Mouse (Mus musculus): Measurements from ENCODE around the gene Cap2. TPM values are rescaled to one million over a fixed set of nuclear protein-coding genes. Genes with fewer than 3 reads are reported as not detected.

The Cap2 gene
- polyA plus RNA-seq, 1 experiment: not detected

GRCm38 (mm10) chr13:46571961-46572647 lies 70.5 kb downstream of the Cap2 start:
- Histone ChIP-seq H3K36me3 (ENCODE audit: control insufficient read depth) (no peaks in the 10 kb centered on the region), H3K4me3 (replicated peaks) (no peak overlapping the region)
- no peak for TF ChIP-seq GATA1 (IDR thresholded peaks at IDR 0.05; ENCODE audit: low read length)
- no peak for TF ChIP-seq TAL1 (IDR thresholded peaks at IDR 0.05; ENCODE audit: low read length)

GRCm38 (mm10) chr13:46572648-46573163 lies 71.1 kb downstream of the Cap2 start:
- H3K4me1 ChIP-seq (ENCODE audit: control insufficient read depth): no peaks in the 10 kb centered on the region
- no peak overlapping the region for H3K4me3 ChIP-seq (replicated peaks)
- H3K9me3 ChIP-seq (ENCODE audit: control insufficient read depth, low read length): no peaks in the 10 kb centered on the region
- H3K27me3 ChIP-seq (ENCODE audit: control insufficient read depth): no peaks in the 10 kb centered on the region
- TF ChIP-seq GATA1 (IDR thresholded peaks at IDR 0.05; ENCODE audit: low read length) (no peak), TAL1 (IDR thresholded peaks at IDR 0.05; ENCODE audit: low read length) (no peak)
- H3K36me3 ChIP-seq (ENCODE audit: control insufficient read depth): no peaks in the 10 kb centered on the region

More at GRCm38 (mm10) chr13:46571961-46572647, 70.5 kb downstream of the Cap2 start:
- H3K9me3 ChIP-seq (ENCODE audit: control insufficient read depth, low read length): no peaks in the 10 kb centered on the region
- H3K27me3 ChIP-seq (ENCODE audit: control insufficient read depth): no peaks in the 10 kb centered on the region
- H3K4me1 ChIP-seq (ENCODE audit: control insufficient read depth): no peaks in the 10 kb centered on the region

- no peak for TF ChIP-seq GATA1 (IDR thresholded peaks at IDR 0.05; ENCODE audit: low read length)
- no peak for TF ChIP-seq TAL1 (IDR thresholded peaks at IDR 0.05; ENCODE audit: low read length)
- no peaks in the 10 kb centered on the region for H3K4me1 ChIP-seq (ENCODE audit: control insufficient read depth)
- H3K36me3 ChIP-seq (ENCODE audit: control insufficient read depth): no peaks in the 10 kb centered on the region
- H3K9me3 ChIP-seq (ENCODE audit: control insufficient read depth, low read length): no peaks in the 10 kb centered on the region
- no peak overlapping the region for H3K4me3 ChIP-seq (replicated peaks)
- H3K27me3 ChIP-seq (ENCODE audit: control insufficient read depth): no peaks in the 10 kb centered on the region
Observed at GRCm38 (mm10) chr13:46574201-46574600, 72.6 kb downstream of the Cap2 start.

GRCm38 (mm10) chr13:46574707-46575106 lies 73.1 kb downstream of the Cap2 start:
- Histone ChIP-seq H3K9me3 (ENCODE audit: control insufficient read depth, low read length) (no peaks in the 10 kb centered on the region), H3K4me3 (replicated peaks) (no peak overlapping the region), H3K27me3 (ENCODE audit: control insufficient read depth) (no peaks in the 10 kb centered on the region), H3K4me1 (ENCODE audit: control insufficient read depth) (no peaks in the 10 kb centered on the region), H3K36me3 (ENCODE audit: control insufficient read depth) (no peaks in the 10 kb centered on the region)
- TF ChIP-seq GATA1 (IDR thresholded peaks at IDR 0.05; ENCODE audit: low read length): no peak
- TF ChIP-seq TAL1 (IDR thresholded peaks at IDR 0.05; ENCODE audit: low read length): no peak

- no peak overlapping the region for H3K4me3 ChIP-seq (replicated peaks)
- H3K36me3 ChIP-seq (ENCODE audit: control insufficient read depth): no peaks in the 10 kb centered on the region
- TF ChIP-seq TAL1 (IDR thresholded peaks at IDR 0.05; ENCODE audit: low read length) (no peak), GATA1 (IDR thresholded peaks at IDR 0.05; ENCODE audit: low read length) (no peak)
- H3K4me1 ChIP-seq (ENCODE audit: control insufficient read depth): no peaks in the 10 kb centered on the region
- H3K27me3 ChIP-seq (ENCODE audit: control insufficient read depth): no peaks in the 10 kb centered on the region
- no peaks in the 10 kb centered on the region for H3K9me3 ChIP-seq (ENCODE audit: control insufficient read depth, low read length)
Observed at GRCm38 (mm10) chr13:46584860-46585259, 83.2 kb downstream of the Cap2 start.

GRCm38 (mm10) chr13:46587717-46588289 lies 86.2 kb downstream of the Cap2 start:
- Histone ChIP-seq H3K36me3 (ENCODE audit: control insufficient read depth) (no peaks in the 10 kb centered on the region), H3K9me3 (ENCODE audit: control insufficient read depth, low read length) (no peaks in the 10 kb centered on the region), H3K27me3 (ENCODE audit: control insufficient read depth) (no peaks in the 10 kb centered on the region), H3K4me3 (replicated peaks) (no peak overlapping the region), H3K4me1 (ENCODE audit: control insufficient read depth) (no peaks in the 10 kb centered on the region)
- TF ChIP-seq TAL1 (IDR thresholded peaks at IDR 0.05; ENCODE audit: low read length): no peak
- no peak for TF ChIP-seq GATA1 (IDR thresholded peaks at IDR 0.05; ENCODE audit: low read length)

GRCm38 (mm10) chr13:46588606-46589005 lies 87.0 kb downstream of the Cap2 start:
- no peaks in the 10 kb centered on the region for H3K9me3 ChIP-seq (ENCODE audit: control insufficient read depth, low read length)
- H3K36me3 ChIP-seq (ENCODE audit: control insufficient read depth): no peaks in the 10 kb centered on the region
- H3K27me3 ChIP-seq (ENCODE audit: control insufficient read depth): no peaks in the 10 kb centered on the region
- no peaks in the 10 kb centered on the region for H3K4me1 ChIP-seq (ENCODE audit: control insufficient read depth)
- H3K4me3 ChIP-seq (replicated peaks): no peak overlapping the region
- no peak for TF ChIP-seq GATA1 (IDR thresholded peaks at IDR 0.05; ENCODE audit: low read length)
- no peak for TF ChIP-seq TAL1 (IDR thresholded peaks at IDR 0.05; ENCODE audit: low read length)

DNA sequence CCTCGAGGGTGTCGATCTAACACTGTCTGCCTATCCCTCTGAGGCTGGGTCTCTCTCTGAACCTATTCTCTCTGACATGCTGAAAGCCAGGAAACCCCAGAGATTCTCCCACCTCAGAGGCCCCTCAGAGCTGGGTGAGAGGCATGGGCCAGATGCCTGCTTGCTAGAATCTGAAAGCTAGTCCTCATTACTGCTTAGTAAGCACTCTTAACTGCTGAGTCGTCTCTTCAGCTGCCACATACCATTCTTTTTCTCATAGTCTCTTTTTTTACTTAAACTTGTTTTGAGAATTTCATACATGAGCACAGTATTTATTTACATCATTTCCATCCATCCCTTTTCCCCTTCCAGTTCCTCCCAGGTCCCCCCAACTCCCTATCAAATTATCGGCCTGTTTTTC lies 89.2 kb downstream of the Cap2 start:
- H3K27me3 ChIP-seq (ENCODE audit: control insufficient read depth): no peaks in the 10 kb centered on the region
- H3K4me3 ChIP-seq (replicated peaks): no peak overlapping the region
- no peak for TF ChIP-seq TAL1 (IDR thresholded peaks at IDR 0.05; ENCODE audit: low read length)
- TF ChIP-seq GATA1 (IDR thresholded peaks at IDR 0.05; ENCODE audit: low read length): no peak
- no peaks in the 10 kb centered on the region for H3K36me3 ChIP-seq (ENCODE audit: control insufficient read depth)
- no peaks in the 10 kb centered on the region for H3K9me3 ChIP-seq (ENCODE audit: control insufficient read depth, low read length)
- no peaks in the 10 kb centered on the region for H3K4me1 ChIP-seq (ENCODE audit: control insufficient read depth)

- Histone ChIP-seq H3K4me1 (ENCODE audit: control insufficient read depth) (no peaks in the 10 kb centered on the region), H3K9me3 (ENCODE audit: control insufficient read depth, low read length) (no peaks in the 10 kb centered on the region), H3K36me3 (ENCODE audit: control insufficient read depth) (no peaks in the 10 kb centered on the region), H3K27me3 (ENCODE audit: control insufficient read depth) (no peaks in the 10 kb centered on the region), H3K4me3 (replicated peaks) (no peak overlapping the region)
- no peak for TF ChIP-seq TAL1 (IDR thresholded peaks at IDR 0.05; ENCODE audit: low read length)
- no peak for TF ChIP-seq GATA1 (IDR thresholded peaks at IDR 0.05; ENCODE audit: low read length)
Observed at GRCm38 (mm10) chr13:46600694-46601093, 99.0 kb downstream of the Cap2 start.

All from erythroblast, embryonic 14.5 days (primary cell).